Mouse (Mus musculus): ENCODE measurements around the gene Olfr1020. TPM values are rescaled to one million over a fixed set of nuclear protein-coding genes. Genes with fewer than 3 reads are reported as not detected.

Gene Olfr1020
- polyA plus RNA-seq (2014; fragmentation: Nextera tagmentation; extraction: Ambion mirVana), result not detected in 2 replicates

GRCm38 (mm10) chr2:85846730-85847129, at the start of gene Olfr1020:
Gene Olfr1020 (plus strand): TSS chr2:85847030.
- ATAC-seq (replicated peaks; ENCODE audit: low FRiP score) (no peak), DNase-seq (ENCODE audit: low spot score) (no peak)
- Histone ChIP-seq H3K4me1 (replicated peaks; ENCODE audit: control insufficient read depth, insufficient read depth, low read length) (no peaks in the 10 kb centered on the region), H3K4me3 (ENCODE audit: low read depth, low read length) (no peak within 1 kb of the TSS), H3K9ac (ENCODE audit: low read length) (no peak within 1 kb of the TSS), H3K9me3 (ENCODE audit: control insufficient read depth, low read length) (no peaks in the 10 kb centered on the region), H3K36me3 (ENCODE audit: control insufficient read depth, insufficient read depth, low read length) (no peaks in the 10 kb centered on the region), H3K27ac (ENCODE audit: low read depth, low read length) (no peak within 1 kb of the TSS), H3K4me2 (ENCODE audit: low read depth, low read length, severe bottlenecking) (no peak within 1 kb of the TSS), H3K27me3 (ENCODE audit: control insufficient read depth, insufficient read depth, low read length) (no peaks in the 10 kb centered on the region)
- 80% methylated on average over 1 of the region's 1 CpGs for WGBS

GRCm38 (mm10) chr2:85802444-85802843, 44.4 kb upstream of the Olfr1020 start, which contains the start of gene Olfr1016:
Gene Olfr1016 (minus strand): TSS chr2:85802544.
- DNase-seq (ENCODE audit: low spot score), result no peak
- Histone ChIP-seq H3K9me3 (ENCODE audit: control insufficient read depth, low read length) (no peaks in the 10 kb centered on the region), H3K4me2 (ENCODE audit: low read depth, low read length, severe bottlenecking) (no peak within 1 kb of the TSS), H3K27ac (ENCODE audit: low read depth, low read length) (no peak within 1 kb of the TSS), H3K27me3 (ENCODE audit: control insufficient read depth, insufficient read depth, low read length) (no peaks in the 10 kb centered on the region), H3K9ac (ENCODE audit: low read length) (no peak within 1 kb of the TSS), H3K4me1 (replicated peaks; ENCODE audit: control insufficient read depth, insufficient read depth, low read length) (no peaks in the 10 kb centered on the region), H3K36me3 (ENCODE audit: control insufficient read depth, insufficient read depth, low read length) (no peaks in the 10 kb centered on the region), H3K4me3 (ENCODE audit: low read depth, low read length) (no peak within 1 kb of the TSS)
- ATAC-seq (replicated peaks; ENCODE audit: low FRiP score), result no peak
- WGBS, result 94% methylated on average over 2 of the region's 2 CpGs

- no peak for ATAC-seq (replicated peaks; ENCODE audit: low FRiP score)
- no peaks in the 10 kb centered on the region for H3K4me1 ChIP-seq (replicated peaks; ENCODE audit: control insufficient read depth, insufficient read depth, low read length)
- no peak overlapping the region for H3K27ac ChIP-seq (ENCODE audit: low read depth, low read length)
- no peak overlapping the region for H3K4me2 ChIP-seq (ENCODE audit: low read depth, low read length, severe bottlenecking)
- no peak overlapping the region for H3K4me3 ChIP-seq (ENCODE audit: low read depth, low read length)
- H3K36me3 ChIP-seq (ENCODE audit: control insufficient read depth, insufficient read depth, low read length), result no peaks in the 10 kb centered on the region
- WGBS, result 82% methylated on average over 4 of the region's 4 CpGs
- no peak overlapping the region for H3K9ac ChIP-seq (ENCODE audit: low read length)
- no peak for DNase-seq (ENCODE audit: low spot score)
- no peaks in the 10 kb centered on the region for H3K9me3 ChIP-seq (ENCODE audit: control insufficient read depth, low read length)
- H3K27me3 ChIP-seq (ENCODE audit: control insufficient read depth, insufficient read depth, low read length), result no peaks in the 10 kb centered on the region
Measured at GRCm38 (mm10) chr2:85804501-85804900, 42.3 kb upstream of the Olfr1020 start.

- no peak within 1 kb of the TSS for H3K4me3 ChIP-seq (ENCODE audit: low read depth, low read length)
- no peaks in the 10 kb centered on the region for H3K36me3 ChIP-seq (ENCODE audit: control insufficient read depth, insufficient read depth, low read length)
Measured at GRCm38 (mm10) chr2:85818179-85818578, 28.7 kb upstream of the Olfr1020 start, which contains the start of gene Olfr1018. Gene Olfr1018 (plus strand): TSS chr2:85818479.

GRCm38 (mm10) chr2:85845383-85845782, 1.4 kb upstream of the Olfr1020 start, which contains the start of gene Olfr1019:
Gene Olfr1019 (minus strand): TSS chr2:85845483.
- no peaks in the 10 kb centered on the region for H3K9me3 ChIP-seq (ENCODE audit: control insufficient read depth, low read length)
- H3K9ac ChIP-seq (ENCODE audit: low read length), result no peak within 1 kb of the TSS
- H3K27me3 ChIP-seq (ENCODE audit: control insufficient read depth, insufficient read depth, low read length), result no peaks in the 10 kb centered on the region
- H3K36me3 ChIP-seq (ENCODE audit: control insufficient read depth, insufficient read depth, low read length), result no peaks in the 10 kb centered on the region
- no peaks in the 10 kb centered on the region for H3K4me1 ChIP-seq (replicated peaks; ENCODE audit: control insufficient read depth, insufficient read depth, low read length)
- no peak within 1 kb of the TSS for H3K27ac ChIP-seq (ENCODE audit: low read depth, low read length)
- H3K4me2 ChIP-seq (ENCODE audit: low read depth, low read length, severe bottlenecking), result no peak within 1 kb of the TSS
- no peak within 1 kb of the TSS for H3K4me3 ChIP-seq (ENCODE audit: low read depth, low read length)
- DNase-seq (ENCODE audit: low spot score) (no peak), ATAC-seq (replicated peaks; ENCODE audit: low FRiP score) (no peak)

More at GRCm38 (mm10) chr2:85818179-85818578, 28.7 kb upstream of the Olfr1020 start, which contains the start of gene Olfr1018:
- Histone ChIP-seq H3K9ac (ENCODE audit: low read length) (no peak within 1 kb of the TSS), H3K4me1 (replicated peaks; ENCODE audit: control insufficient read depth, insufficient read depth, low read length) (no peaks in the 10 kb centered on the region), H3K27ac (ENCODE audit: low read depth, low read length) (no peak within 1 kb of the TSS), H3K27me3 (ENCODE audit: control insufficient read depth, insufficient read depth, low read length) (no peaks in the 10 kb centered on the region), H3K9me3 (ENCODE audit: control insufficient read depth, low read length) (no peaks in the 10 kb centered on the region), H3K4me2 (ENCODE audit: low read depth, low read length, severe bottlenecking) (no peak within 1 kb of the TSS)
- DNase-seq (ENCODE audit: low spot score), result no peak
- ATAC-seq (replicated peaks; ENCODE audit: low FRiP score), result no peak

- H3K4me3 ChIP-seq (ENCODE audit: low read depth, low read length), result no peak within 1 kb of the TSS
- no peaks in the 10 kb centered on the region for H3K36me3 ChIP-seq (ENCODE audit: control insufficient read depth, insufficient read depth, low read length)
- no peak within 1 kb of the TSS for H3K4me2 ChIP-seq (ENCODE audit: low read depth, low read length, severe bottlenecking)
- no peaks in the 10 kb centered on the region for H3K4me1 ChIP-seq (replicated peaks; ENCODE audit: control insufficient read depth, insufficient read depth, low read length)
- DNase-seq (ENCODE audit: low spot score), result no peak
- H3K27me3 ChIP-seq (ENCODE audit: control insufficient read depth, insufficient read depth, low read length), result no peaks in the 10 kb centered on the region
- no peaks in the 10 kb centered on the region for H3K9me3 ChIP-seq (ENCODE audit: control insufficient read depth, low read length)
- WGBS, result 66% methylated on average over 2 of the region's 2 CpGs
- H3K27ac ChIP-seq (ENCODE audit: low read depth, low read length), result no peak within 1 kb of the TSS
- no peak within 1 kb of the TSS for H3K9ac ChIP-seq (ENCODE audit: low read length)
- ATAC-seq (replicated peaks; ENCODE audit: low FRiP score), result no peak
Measured at GRCm38 (mm10) chr2:85868294-85868693, 21.5 kb downstream of the Olfr1020 start, which contains the start of gene Olfr1022. Gene Olfr1022 (plus strand): TSS chr2:85868594.

- 84% methylated on average over 2 of the region's 2 CpGs for WGBS
- Histone ChIP-seq H3K4me2 (ENCODE audit: low read depth, low read length, severe bottlenecking) (no peak within 1 kb of the TSS), H3K27me3 (ENCODE audit: control insufficient read depth, insufficient read depth, low read length) (no peaks in the 10 kb centered on the region), H3K4me3 (ENCODE audit: low read depth, low read length) (no peak within 1 kb of the TSS), H3K36me3 (ENCODE audit: control insufficient read depth, insufficient read depth, low read length) (no peaks in the 10 kb centered on the region), H3K9me3 (ENCODE audit: control insufficient read depth, low read length) (no peaks in the 10 kb centered on the region), H3K27ac (ENCODE audit: low read depth, low read length) (no peak within 1 kb of the TSS), H3K4me1 (replicated peaks; ENCODE audit: control insufficient read depth, insufficient read depth, low read length) (no peaks in the 10 kb centered on the region), H3K9ac (ENCODE audit: low read length) (no peak within 1 kb of the TSS)
- DNase-seq (ENCODE audit: low spot score) (no peak), ATAC-seq (replicated peaks; ENCODE audit: low FRiP score) (no peak)
Measured at GRCm38 (mm10) chr2:85885340-85885739, 38.5 kb downstream of the Olfr1020 start, which contains the start of gene Olfr1023. Gene Olfr1023 (plus strand): TSS chr2:85885640.

Other genes starting within 250 kb of the Olfr1020 start
- not detected in 2 replicates for gene Olfr1000, start 235.1 kb upstream of the Olfr1020 start, polyA plus RNA-seq (2014; fragmentation: Nextera tagmentation; extraction: Ambion mirVana)
- not detected in 2 replicates for gene Olfr1002, start 196.3 kb upstream of the Olfr1020 start, polyA plus RNA-seq (2014; fragmentation: Nextera tagmentation; extraction: Ambion mirVana)
- not detected in 2 replicates for gene Olfr154, start 182.6 kb upstream of the Olfr1020 start, polyA plus RNA-seq (2014; fragmentation: Nextera tagmentation; extraction: Ambion mirVana)
- not detected in 2 replicates for gene Olfr1006, start 168.3 kb upstream of the Olfr1020 start, polyA plus RNA-seq (2014; fragmentation: Nextera tagmentation; extraction: Ambion mirVana)
- gene Olfr1008, start 157.6 kb upstream of the Olfr1020 start, polyA plus RNA-seq (2014; fragmentation: Nextera tagmentation; extraction: Ambion mirVana), result not detected in 2 replicates
- gene Olfr1009, start 131.6 kb upstream of the Olfr1020 start, polyA plus RNA-seq (2014; fragmentation: Nextera tagmentation; extraction: Ambion mirVana), result not detected in 2 replicates
- gene Olfr1012, start 84.3 kb upstream of the Olfr1020 start, polyA plus RNA-seq (2014; fragmentation: Nextera tagmentation; extraction: Ambion mirVana), result not detected in 2 replicates
- not detected in 2 replicates for gene Olfr1013, start 79.9 kb upstream of the Olfr1020 start, polyA plus RNA-seq (2014; fragmentation: Nextera tagmentation; extraction: Ambion mirVana)
- gene Olfr1014, start 74.3 kb upstream of the Olfr1020 start, polyA plus RNA-seq (2014; fragmentation: Nextera tagmentation; extraction: Ambion mirVana), result not detected in 2 replicates
- gene Olfr1015, start 65.0 kb upstream of the Olfr1020 start, polyA plus RNA-seq (2014; fragmentation: Nextera tagmentation; extraction: Ambion mirVana), result not detected in 2 replicates
- gene Olfr1016, start 44.5 kb upstream of the Olfr1020 start, polyA plus RNA-seq (2014; fragmentation: Nextera tagmentation; extraction: Ambion mirVana), result not detected in 2 replicates
- not detected in 2 replicates for gene Olfr1018, start 28.6 kb upstream of the Olfr1020 start, polyA plus RNA-seq (2014; fragmentation: Nextera tagmentation; extraction: Ambion mirVana)
- not detected in 2 replicates for gene Olfr1019, start 1.5 kb upstream of the Olfr1020 start, polyA plus RNA-seq (2014; fragmentation: Nextera tagmentation; extraction: Ambion mirVana)
- not detected in 2 replicates for gene Olfr1022, start 21.6 kb downstream of the Olfr1020 start, polyA plus RNA-seq (2014; fragmentation: Nextera tagmentation; extraction: Ambion mirVana)
- not detected in 2 replicates for gene Olfr1023, start 38.6 kb downstream of the Olfr1020 start, polyA plus RNA-seq (2014; fragmentation: Nextera tagmentation; extraction: Ambion mirVana)
- not detected in 2 replicates for gene Olfr1024, start 58.0 kb downstream of the Olfr1020 start, polyA plus RNA-seq (2014; fragmentation: Nextera tagmentation; extraction: Ambion mirVana)
- gene Olfr1025-ps1, start 68.2 kb downstream of the Olfr1020 start, polyA plus RNA-seq (2014; fragmentation: Nextera tagmentation; extraction: Ambion mirVana), result not detected in 2 replicates
- not detected in 2 replicates for gene Olfr1026, start 74.5 kb downstream of the Olfr1020 start, polyA plus RNA-seq (2014; fragmentation: Nextera tagmentation; extraction: Ambion mirVana)
- gene Olfr1028, start 103.4 kb downstream of the Olfr1020 start, polyA plus RNA-seq (2014; fragmentation: Nextera tagmentation; extraction: Ambion mirVana), result not detected in 2 replicates
- not detected in 2 replicates for gene Olfr1029, start 126.9 kb downstream of the Olfr1020 start, polyA plus RNA-seq (2014; fragmentation: Nextera tagmentation; extraction: Ambion mirVana)
- not detected in 2 replicates for gene Olfr1030, start 132.2 kb downstream of the Olfr1020 start, polyA plus RNA-seq (2014; fragmentation: Nextera tagmentation; extraction: Ambion mirVana)
- gene Olfr1031, start 143.3 kb downstream of the Olfr1020 start, polyA plus RNA-seq (2014; fragmentation: Nextera tagmentation; extraction: Ambion mirVana), result not detected in 2 replicates
- not detected in 2 replicates for gene Olfr1032, start 158.5 kb downstream of the Olfr1020 start, polyA plus RNA-seq (2014; fragmentation: Nextera tagmentation; extraction: Ambion mirVana)
- not detected in 2 replicates for gene Olfr1033, start 173.6 kb downstream of the Olfr1020 start, polyA plus RNA-seq (2014; fragmentation: Nextera tagmentation; extraction: Ambion mirVana)
- not detected in 2 replicates for gene Olfr1034, start 198.8 kb downstream of the Olfr1020 start, polyA plus RNA-seq (2014; fragmentation: Nextera tagmentation; extraction: Ambion mirVana)
- not detected in 2 replicates for gene Olfr1036, start 227.0 kb downstream of the Olfr1020 start, polyA plus RNA-seq (2014; fragmentation: Nextera tagmentation; extraction: Ambion mirVana)
- not detected in 2 replicates for gene Olfr1037, start 240.4 kb downstream of the Olfr1020 start, polyA plus RNA-seq (2014; fragmentation: Nextera tagmentation; extraction: Ambion mirVana)